Mouse (Mus musculus) C2C12 (cell line): ENCODE measurements around the gene Tspan10.

Source experiments
- CTCF ChIP-seq: IDR thresholded peaks from one replicate; pipeline ENCODE4 v1.5.1; 2011; ENCODE audit not compliant: control insufficient read depth, insufficient read depth, insufficient read length
- FOSL1 ChIP-seq: IDR thresholded peaks from one replicate; pipeline ENCODE4 v1.8.0; 2011; ENCODE audit warnings: mild to moderate bottlenecking, low read length; ENCODE audit not compliant: poor library complexity, insufficient read depth, severe bottlenecking

- no peak for TF ChIP-seq FOSL1
- no peak for TF ChIP-seq CTCF
Measured at GRCm38 (mm10) chr11:120493351-120493750, 50.9 kb downstream of the Tspan10 start.
